In the genomic region with DNA sequence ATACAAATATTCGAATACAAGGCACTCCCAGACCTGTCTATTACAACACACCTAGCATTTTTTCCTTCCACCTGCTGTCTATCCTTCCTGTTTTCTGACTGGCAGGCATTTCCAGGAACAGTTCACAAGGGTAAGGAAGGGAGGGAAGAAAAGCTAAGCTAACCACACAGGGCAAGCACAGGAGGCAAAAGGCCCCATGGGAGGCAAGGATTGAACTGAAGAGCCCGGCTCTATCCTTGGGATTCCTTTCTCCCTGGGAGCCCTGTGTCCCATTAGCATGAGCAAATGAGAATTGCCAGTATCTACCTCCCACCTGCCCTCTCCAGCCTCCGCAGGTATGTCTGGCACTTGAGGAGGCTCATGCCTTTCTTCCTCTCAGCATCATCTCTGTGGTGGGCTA, we compare ENCODE assay signal across 23 mouse cellular contexts. TPM values are rescaled to one million over a fixed set of nuclear protein-coding genes. Genes with fewer than 3 reads are reported as not detected.
DNase-seq lines count a peak whose midpoint lies in the region; ATAC-seq and TF ChIP-seq lines count a peak whose summit lies in the region.
"Had no signal": no experiment of that assay in that cellular context is flagged by ENCODE, and none has a peak within 500 bp of the region (broad histone marks: within the 10 kb centered on the region; RNA-seq: fewer than 3 reads in every experiment).

No protein-coding gene starts in this region.

- H3K4me3 ChIP-seq in heart, embryonic 11.5 days (ENCODE audit: low read depth, low read length): no peak overlapping the region
- H3K4me3 ChIP-seq in left cerebral cortex, adult 2 months: no peak overlapping the region
- no peak overlapping the region for H3K4me3 ChIP-seq in midbrain, embryonic 13.5 days (replicated peaks)

- H3K9me3 ChIP-seq in heart, embryonic 11.5 days (replicated peaks; ENCODE audit: control insufficient read depth, low read length): no peaks in the 10 kb centered on the region
- H3K9me3 ChIP-seq in midbrain, embryonic 13.5 days: no peaks in the 10 kb centered on the region
- H3K9me3 ChIP-seq: G1E had no signal

- H3K4me2 ChIP-seq in heart, embryonic 11.5 days: no peak overlapping the region
- no peak overlapping the region for H3K4me2 ChIP-seq in midbrain, embryonic 13.5 days (replicated peaks)

- H3K27me3 ChIP-seq in heart, embryonic 11.5 days (ENCODE audit: control insufficient read depth, insufficient read depth, low read length): no peaks in the 10 kb centered on the region
- H3K27me3 ChIP-seq in midbrain, embryonic 13.5 days: no peaks in the 10 kb centered on the region

- WGBS in heart, embryonic 11.5 days (ENCODE audit: insufficient replicate concordance): 18% methylated on average over 3 of the region's 3 CpGs
- 33% methylated on average over 3 of the region's 3 CpGs for WGBS in midbrain, embryonic 13.5 days

- peak; percentile 71 for DNase-seq in heart, adult 11 months
- DNase-seq in left cerebral cortex, adult 2 months (ENCODE audit: extremely low spot score in 1 of 2, low spot score in 2 of 2): no peak
- no peak for DNase-seq in left cerebral cortex, adult 8-10 months (ENCODE audit: low spot score in 2 of 2)
- peak; percentile 68 for DNase-seq in R1 (ENCODE audit: low read depth, low spot score)
- DNase-seq: adrenal gland, adult 2 months; adrenal gland, adult 8-10 months; adrenal gland, postnatal 10 days; adrenal gland, postnatal 14 days; adrenal gland, postnatal 25 days; adrenal gland, postnatal 36 days; B cell, adult 2 months; cerebellum, adult 11 months; cerebellum, adult 11-12 months; cerebellum, adult 18-20 months; cerebellum, adult 2 months had no signal

- H3K4me1 ChIP-seq in heart, embryonic 11.5 days (ENCODE audit: control insufficient read depth, insufficient read depth, low read length): no peaks in the 10 kb centered on the region
- H3K4me1 ChIP-seq in midbrain, embryonic 13.5 days (replicated peaks): no peaks in the 10 kb centered on the region

- intact Hi-C loops in left cerebral cortex, adult 2 months (cut with DNase I): loop anchor here (1.0 to 5.0 kb wide), 2 partner anchors 34 to 132 kb away; no protein-coding TSS in a partner anchor

- H3K36me3 ChIP-seq in heart, embryonic 11.5 days (ENCODE audit: control insufficient read depth, insufficient read depth, low read length): no peaks in the 10 kb centered on the region
- no peaks in the 10 kb centered on the region for H3K36me3 ChIP-seq in midbrain, embryonic 13.5 days
- H3K36me3 ChIP-seq: G1E had no signal

- no peak for ATAC-seq in heart, embryonic 11.5 days (replicated peaks; ENCODE audit: insufficient number of reproducible peaks, low FRiP score, low TSS enrichment)
- ATAC-seq in midbrain, embryonic 13.5 days: no peak
- ATAC-seq: activated CD4-positive, CD25-positive, alpha-beta regulatory T cell, adult 4 months; CD4-positive, CD25-positive, alpha-beta regulatory T cell, adult 4 months; Patski had no signal

- no peak for TF ChIP-seq CTCF in left cerebral cortex, adult 2 months (IDR thresholded peaks at IDR 0.05)

- no peak overlapping the region for H3K27ac ChIP-seq in heart, embryonic 11.5 days (ENCODE audit: low read depth, low read length)
- peak overlapping the region; percentile 19; the same call in 1 of the 2 replicates for H3K27ac ChIP-seq in left cerebral cortex, adult 2 months
- no peak overlapping the region for H3K27ac ChIP-seq in midbrain, embryonic 13.5 days

- H3K9ac ChIP-seq in heart, embryonic 11.5 days (ENCODE audit: low read depth, low read length): no peak overlapping the region
- H3K9ac ChIP-seq in midbrain, embryonic 13.5 days (replicated peaks): no peak overlapping the region

RNA-seq across cellular contexts. Expression of gene Plxna4, which starts 17.6 kb away (rescaled TPM):
- polyA plus RNA-seq in heart, embryonic 11.5 days (2014; fragmentation: Nextera tagmentation; extraction: Ambion mirVana): 9.1 and 9.3 TPM in 2 replicates
- 10 to 100 TPM; 70.2 to 71.6 TPM for total RNA-seq in left cerebral cortex, adult 2 months (2021)
- 10 to 100 TPM; 57.8 to 67.8 (median 62.9) TPM for total RNA-seq in left cerebral cortex, adult 8-10 months (2022)
- 8.4 and 9.5 TPM in 2 replicates for polyA plus RNA-seq in midbrain, embryonic 13.5 days (2015; fragmentation: Nextera tagmentation; extraction: Ambion mirVana)
- total RNA-seq: CH12.LX, MEL had no signal
- polyA plus RNA-seq: activated CD4-positive, CD25-positive, alpha-beta regulatory T cell, adult 4 months; G1E had no signal

Comparison
In these comparisons a context has a peak if more than half of its experiments do, and no peak if none do; other contexts are left out.
1. DNase-seq: peak in heart, adult 11 months (single experiment) and R1 (single experiment); none in left cerebral cortex, adult 2 months (0 of 2) and left cerebral cortex, adult 8-10 months (0 of 2).